Comparison of ENCODE assay signal across 12 mouse cellular contexts in genomic region chr6:50980311-50980710, GRCm38 (mm10).
A peak's percentile ranks its signal among the peaks of the same experiment; 100 is the strongest.
DNase-seq lines count a peak whose midpoint lies in the region; ATAC-seq and TF ChIP-seq lines count a peak whose summit lies in the region.
"Had no signal": no experiment of that assay in that cellular context is flagged by ENCODE, and none has a peak within 500 bp of the region (broad histone marks: within the 10 kb centered on the region; RNA-seq: fewer than 3 reads in every experiment).

No protein-coding gene starts in this region.

- H3K27ac ChIP-seq in kidney, embryonic 16.5 days (ENCODE audit: low read length) = peak overlapping the region; percentile 72
- peak overlapping the region; percentile 59 for H3K27ac ChIP-seq in intestine, embryonic 16.5 days (ENCODE audit: low read length)
- peak overlapping the region; percentile 91 for H3K27ac ChIP-seq in stomach, embryonic 16.5 days (ENCODE audit: low read length)
- H3K27ac ChIP-seq in left cerebral cortex, adult 2 months = no peak overlapping the region
- H3K27ac ChIP-seq: liver, embryonic 14.5 days had no signal

- ATAC-seq in kidney, embryonic 16.5 days (ENCODE audit: low FRiP score, low TSS enrichment) = no peak
- no peak for ATAC-seq in intestine, embryonic 16.5 days
- no peak for ATAC-seq in stomach, embryonic 16.5 days (ENCODE audit: insufficient read depth, low FRiP score)
- ATAC-seq: activated CD4-positive, CD25-positive, alpha-beta regulatory T cell, adult 4 months had no signal

- H3K9me3 ChIP-seq in kidney, embryonic 16.5 days (ENCODE audit: low read length) = no peaks in the 10 kb centered on the region
- no peaks in the 10 kb centered on the region for H3K9me3 ChIP-seq in intestine, embryonic 16.5 days (ENCODE audit: control insufficient read depth, low read length)
- H3K9me3 ChIP-seq in stomach, embryonic 16.5 days (replicated peaks; ENCODE audit: control insufficient read depth, low read length) = no peaks in the 10 kb centered on the region

- no peak for TF ChIP-seq CTCF in left cerebral cortex, adult 2 months (IDR thresholded peaks at IDR 0.05)

- no peak for DNase-seq in kidney, adult 11 months
- peak; percentile 66 for DNase-seq in brain, adult 2 months (ENCODE audit: low read depth, low spot score)
- DNase-seq in left cerebral cortex, adult 2 months (ENCODE audit: extremely low spot score in 1 of 2, low spot score in 2 of 2) = no peak
- no peak for DNase-seq in thymus, postnatal 4 days
- DNase-seq: cerebellum, postnatal 10 days; thymus, postnatal 25 days had no signal

- intact Hi-C loops in left cerebral cortex, adult 2 months (cut with DNase I) = no loop called here

- H3K4me2 ChIP-seq in kidney, embryonic 16.5 days (replicated peaks; ENCODE audit: low read depth, low read length) = no peak overlapping the region
- H3K4me2 ChIP-seq in intestine, embryonic 16.5 days (ENCODE audit: low read depth, low read length) = no peak overlapping the region
- H3K4me2 ChIP-seq in stomach, embryonic 16.5 days (ENCODE audit: low read depth, low read length) = no peak overlapping the region

- 50% methylated on average over 4 of the region's 4 CpGs for WGBS in kidney, embryonic 16.5 days
- 76% methylated on average over 4 of the region's 4 CpGs for WGBS in intestine, embryonic 16.5 days
- WGBS in stomach, embryonic 16.5 days = 64% methylated on average over 4 of the region's 4 CpGs

- H3K4me1 ChIP-seq in kidney, embryonic 16.5 days (ENCODE audit: insufficient read depth, low read length) = peaks cover 85% of the 10 kb centered on the region
- peaks cover 36% of the 10 kb centered on the region for H3K4me1 ChIP-seq in intestine, embryonic 16.5 days (ENCODE audit: control insufficient read depth, insufficient read depth, low read length)
- peaks cover 55% of the 10 kb centered on the region for H3K4me1 ChIP-seq in stomach, embryonic 16.5 days (ENCODE audit: control insufficient read depth, insufficient read depth, low read length)

- no peak overlapping the region for H3K9ac ChIP-seq in kidney, embryonic 16.5 days (replicated peaks; ENCODE audit: low read length)
- H3K9ac ChIP-seq in intestine, embryonic 16.5 days (ENCODE audit: low read depth, low read length) = no peak overlapping the region
- H3K9ac ChIP-seq in stomach, embryonic 16.5 days (ENCODE audit: low read length) = no peak overlapping the region
- H3K9ac ChIP-seq: liver, embryonic 14.5 days had no signal

- no peaks in the 10 kb centered on the region for H3K36me3 ChIP-seq in kidney, embryonic 16.5 days (ENCODE audit: insufficient read depth, low read length)
- H3K36me3 ChIP-seq in intestine, embryonic 16.5 days (ENCODE audit: control insufficient read depth, insufficient read depth, low read length) = no peaks in the 10 kb centered on the region
- H3K36me3 ChIP-seq in stomach, embryonic 16.5 days (ENCODE audit: control insufficient read depth, insufficient read depth, low read length) = no peaks in the 10 kb centered on the region

- no peak overlapping the region for H3K4me3 ChIP-seq in kidney, embryonic 16.5 days (ENCODE audit: low read length)
- no peak overlapping the region for H3K4me3 ChIP-seq in intestine, embryonic 16.5 days (ENCODE audit: low read length)
- no peak overlapping the region for H3K4me3 ChIP-seq in stomach, embryonic 16.5 days (replicated peaks; ENCODE audit: low read length)
- H3K4me3 ChIP-seq in left cerebral cortex, adult 2 months = no peak overlapping the region
- H3K4me3 ChIP-seq: erythroblast, embryonic 14.5 days had no signal

- no peaks in the 10 kb centered on the region for H3K27me3 ChIP-seq in kidney, embryonic 16.5 days (ENCODE audit: insufficient read depth, low read length)
- no peaks in the 10 kb centered on the region for H3K27me3 ChIP-seq in intestine, embryonic 16.5 days (replicated peaks; ENCODE audit: control insufficient read depth, insufficient read depth, low read length)
- H3K27me3 ChIP-seq in stomach, embryonic 16.5 days (ENCODE audit: control insufficient read depth, insufficient read depth, low read length) = no peaks in the 10 kb centered on the region
